Mouse (Mus musculus) heart, postnatal 0 days (tissue): ENCODE data around the gene Camkk2.

Experiments used
- CTCF ChIP-seq: IDR thresholded peaks from 2 replicates; pipeline ENCODE4 v1.5.1; 2016; ENCODE audit warnings: antibody characterized with exemption, control low read depth, low read depth
- EP300 ChIP-seq: IDR thresholded peaks from 2 replicates; pipeline ENCODE4 v1.6.1; 2016; ENCODE audit warnings: antibody characterized with exemption, low read depth

DNA sequence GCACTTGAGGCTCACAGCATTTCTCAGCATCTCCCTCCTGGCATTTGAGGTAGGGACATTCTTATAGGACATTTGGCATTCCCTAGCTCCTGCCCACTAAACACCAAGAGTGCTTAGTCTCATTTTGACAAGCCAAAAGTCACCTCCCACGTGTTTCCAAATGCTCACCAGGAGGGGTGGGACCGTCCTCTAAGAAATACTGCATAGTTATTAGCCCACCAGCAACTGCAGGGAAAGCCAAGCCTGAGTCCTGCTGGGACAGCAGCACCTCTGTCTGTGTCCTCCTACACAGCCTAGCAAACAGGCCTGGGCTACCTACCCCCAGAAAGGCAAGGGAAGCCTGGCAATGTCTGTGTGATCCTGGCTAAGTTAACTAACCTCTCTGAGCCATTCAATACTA is 1.9 kb downstream of the Camkk2 start:
- TF ChIP-seq CTCF (no peak), EP300 (no peak)
